Mouse (Mus musculus) small intestine, adult 2 months (tissue): ENCODE results near the gene Olfr1085.

Experiments
- CTCF ChIP-seq: fragments of 200-500 bp; IDR thresholded peaks from 2 replicates; pipeline ENCODE4 v1.5.1; 2012; ENCODE audit warnings: low read depth, mild to moderate bottlenecking, control low read depth, inconsistent platforms, low read length, moderate library complexity, mixed read lengths; ENCODE audit not compliant: insufficient replicate concordance, insufficient read length; ENCODE audit errors: extremely low read depth
- POLR2A ChIP-seq: fragments of 200-500 bp; IDR thresholded peaks from 2 replicates; pipeline ENCODE4 v1.6.1; 2012; ENCODE audit warnings: low read depth, mild to moderate bottlenecking, control low read depth, inconsistent platforms, low read length, moderate library complexity

DNA sequence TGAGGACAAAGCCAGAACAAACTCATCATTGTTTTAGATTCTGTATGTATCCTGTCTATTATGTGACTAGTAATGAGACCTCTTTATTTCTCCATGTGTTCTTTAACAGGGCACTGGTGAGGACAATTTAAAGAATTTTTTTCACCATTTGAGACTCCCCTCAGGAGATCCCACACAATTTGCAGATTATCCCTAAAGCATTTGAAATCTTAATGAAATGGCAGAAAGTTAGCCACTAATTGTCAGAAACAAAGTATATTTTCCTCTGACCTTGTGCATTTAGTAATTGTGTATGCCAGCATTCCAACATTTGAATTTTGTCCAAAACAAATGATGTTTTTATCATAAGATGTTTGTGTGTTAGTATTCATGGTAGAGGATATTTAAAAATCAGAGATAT is 36.5 kb upstream of the Olfr1085 start, which contains the start of gene Olfr1087:
- TF ChIP-seq POLR2A (no peak), CTCF (no peak)
